Mouse (Mus musculus): ENCODE results near the gene Defb15. TPM values are rescaled to one million over a fixed set of nuclear protein-coding genes. Genes with fewer than 3 reads are reported as not detected.

The Defb15 gene
- not detected in 2 replicates for polyA plus RNA-seq (2012; ENCODE audit: low replicate concordance)

GRCm38 (mm10) chr8:21932610-21933009, at the start of gene Defb15:
Gene Defb15, minus strand, starts transcription at chr8:21932710.

GRCm38 (mm10) chr8:21969475-21969874, 37.0 kb upstream of the Defb15 start, which contains the start of gene Ccdc70:
Gene Ccdc70, plus strand, starts transcription at chr8:21969775.

GRCm38 (mm10) chr8:21958414-21958813, 25.9 kb upstream of the Defb15 start, which contains the start of gene Fam90a1a:
Gene Fam90a1a, plus strand, starts transcription at chr8:21958714.

GRCm38 (mm10) chr8:21946462-21946861, 14.0 kb upstream of the Defb15 start, which contains the start of gene Defb13:
Gene Defb13, plus strand, starts transcription at chr8:21946762.

GRCm38 (mm10) chr8:21938052-21938451, 5.5 kb upstream of the Defb15 start, which contains the start of gene Defb35:
Gene Defb35, plus strand, starts transcription at chr8:21938352.

GRCm38 (mm10) chr8:21906290-21906689, 26.2 kb downstream of the Defb15 start, which contains the start of gene Defb11:
Gene Defb11, minus strand, starts transcription at chr8:21906412.

GRCm38 (mm10) chr8:21885321-21885720, 47.2 kb downstream of the Defb15 start, which contains the start of gene Defb9:
Gene Defb9, minus strand, starts transcription at chr8:21885421.

Other genes starting within 250 kb of the Defb15 start
- gene AY761184, start 229.1 kb downstream of the Defb15 start, polyA plus RNA-seq (2012; ENCODE audit: low replicate concordance): not detected in 2 replicates
- not detected in 2 replicates for gene Defa24, start 198.2 kb downstream of the Defb15 start, polyA plus RNA-seq (2012; ENCODE audit: low replicate concordance)
- gene Defb50, start 109.2 kb downstream of the Defb15 start, polyA plus RNA-seq (2012; ENCODE audit: low replicate concordance): not detected in 2 replicates
- gene Defb2, start 92.8 kb downstream of the Defb15 start, polyA plus RNA-seq (2012; ENCODE audit: low replicate concordance): not detected in 2 replicates
- not detected in 2 replicates for gene Defb10, start 73.8 kb downstream of the Defb15 start, polyA plus RNA-seq (2012; ENCODE audit: low replicate concordance)
- not detected in 2 replicates for gene Defb9, start 47.3 kb downstream of the Defb15 start, polyA plus RNA-seq (2012; ENCODE audit: low replicate concordance)
- not detected in 2 replicates for gene Defb11, start 26.3 kb downstream of the Defb15 start, polyA plus RNA-seq (2012; ENCODE audit: low replicate concordance)
- gene Defb35, start 5.6 kb upstream of the Defb15 start, polyA plus RNA-seq (2012; ENCODE audit: low replicate concordance): not detected in 2 replicates
- not detected in 2 replicates for gene Defb13, start 14.1 kb upstream of the Defb15 start, polyA plus RNA-seq (2012; ENCODE audit: low replicate concordance)
- not detected in 2 replicates for gene Fam90a1a, start 26.0 kb upstream of the Defb15 start, polyA plus RNA-seq (2012; ENCODE audit: low replicate concordance)
- gene Ccdc70, start 37.1 kb upstream of the Defb15 start, polyA plus RNA-seq (2012; ENCODE audit: low replicate concordance): not detected in 2 replicates
- 27.6 and 40.3 TPM in 2 replicates for gene Atp7b, start 127.6 kb upstream of the Defb15 start, polyA plus RNA-seq (2012; ENCODE audit: low replicate concordance)
- 0.28 and 1.3 TPM in 2 replicates for gene Alg11, start 128.0 kb upstream of the Defb15 start, polyA plus RNA-seq (2012; ENCODE audit: low replicate concordance)
- not detected in 2 replicates for gene Nek5, start 192.3 kb upstream of the Defb15 start, polyA plus RNA-seq (2012; ENCODE audit: low replicate concordance)
- 1.0 and 2.4 TPM in 2 replicates for gene Nek3, start 233.7 kb upstream of the Defb15 start, polyA plus RNA-seq (2012; ENCODE audit: low replicate concordance)

All from leukemia stem cell, adult 10-12 weeks (primary cell).